Mouse (Mus musculus) myocyte (in vitro differentiated cells): Measurements from ENCODE around the gene Hoxc9. TPM values are rescaled to one million over a fixed set of nuclear protein-coding genes. Genes with fewer than 3 reads are reported as not detected.

Experiments used
- H3K27me3 ChIP-seq: one replicate; pipeline ENCODE4 v1.6.1; 2011; ENCODE audit not compliant: control insufficient read depth, insufficient read depth, insufficient read length
- H3K36me3 ChIP-seq: one replicate; pipeline ENCODE4 v1.6.1; 2011; ENCODE audit not compliant: control insufficient read depth, insufficient read depth
- H3K4me2 ChIP-seq: one replicate; pipeline ENCODE4 v1.6.1; 2011; ENCODE audit warnings: low read depth, control low read depth
- H3K4me3 ChIP-seq: one replicate; pipeline ENCODE4 v1.5.1; 2011; ENCODE audit warnings: mild to moderate bottlenecking, control low read depth, moderate library complexity
- H3K79me2 ChIP-seq: one replicate; pipeline ENCODE4 v1.6.1; 2011; ENCODE audit not compliant: control insufficient read depth, insufficient read depth
- H3ac ChIP-seq: one replicate; pipeline ENCODE4 v1.6.1; 2011; ENCODE audit not compliant: control insufficient read depth, insufficient read length
- CEBPB ChIP-seq: IDR thresholded peaks from 2 replicates; pipeline ENCODE4 v1.6.1; 2011; ENCODE audit warnings: mild to moderate bottlenecking, moderate library complexity; ENCODE audit not compliant: poor library complexity, insufficient read depth, severe bottlenecking
- E2F4 ChIP-seq: IDR thresholded peaks from one replicate; pipeline ENCODE4 v1.6.1; 2011; ENCODE audit warnings: mild to moderate bottlenecking, control low read depth, moderate library complexity; ENCODE audit not compliant: insufficient read depth
- MAX ChIP-seq: IDR thresholded peaks from one replicate; pipeline ENCODE4 v1.6.1; 2011; ENCODE audit warnings: low read depth, mild to moderate bottlenecking, control low read depth
- MYOD1 ChIP-seq, 3 experiments: IDR thresholded peaks; one replicate each; pipeline ENCODE4 v1.6.1; 2011; ENCODE audit warnings: control low read depth in 2 of 3, low read depth in 2 of 3, mild to moderate bottlenecking in 2 of 3, moderate library complexity in 1 of 3; ENCODE audit not compliant: insufficient read length in 2 of 3, control insufficient read depth in 1 of 3
- MYOG ChIP-seq, 3 experiments: IDR thresholded peaks; one replicate each; pipeline ENCODE4 v1.6.1; 2011; ENCODE audit warnings: control low read depth in 2 of 3, low read depth in 2 of 3, mild to moderate bottlenecking in 2 of 3; ENCODE audit not compliant: insufficient read length in 2 of 3, control insufficient read depth in 1 of 3, insufficient read depth in 1 of 3
- POLR2A ChIP-seq: IDR thresholded peaks from one replicate; pipeline ENCODE4 v1.6.1; 2011; ENCODE audit warnings: low read depth, mild to moderate bottlenecking, control low read depth, moderate library complexity; ENCODE audit not compliant: insufficient read length
- POLR2AphosphoS2 ChIP-seq: IDR thresholded peaks from one replicate; pipeline ENCODE4 v1.6.1; 2011; ENCODE audit warnings: low read depth, control low read depth; ENCODE audit not compliant: insufficient read length
- REST ChIP-seq: IDR thresholded peaks from one replicate; pipeline ENCODE4 v1.6.1; 2011; ENCODE audit warnings: mild to moderate bottlenecking, control low read depth, moderate library complexity; ENCODE audit not compliant: insufficient read depth, insufficient read length
- SRF ChIP-seq: IDR thresholded peaks from one replicate; pipeline ENCODE4 v1.6.1; 2011; ENCODE audit warnings: low read depth; ENCODE audit not compliant: control insufficient read depth, insufficient read length
- TCF12 ChIP-seq: IDR thresholded peaks from one replicate; pipeline ENCODE4 v1.6.1; 2011; ENCODE audit warnings: mild to moderate bottlenecking, control low read depth; ENCODE audit not compliant: poor library complexity, insufficient read depth, severe bottlenecking
- TCF3 ChIP-seq: IDR thresholded peaks from one replicate; pipeline ENCODE4 v1.6.1; 2011; ENCODE audit warnings: low read depth, control low read depth; ENCODE audit not compliant: insufficient read length
- USF1 ChIP-seq: IDR thresholded peaks from one replicate; pipeline ENCODE4 v1.6.1; 2011; ENCODE audit warnings: low read depth, mild to moderate bottlenecking, control low read depth, moderate library complexity
- polyA plus RNA-seq: library from polyadenylated mRNA; unstranded; fragments of >200 nt; fragmentation: generic; extraction: Trizol; gene quantifications from one replicate; pipeline ENCODE4 v1.2.1, GENCODE M21; 2012; ENCODE audit warnings: missing spikeins

Gene Hoxc9
- polyA plus RNA-seq, 1 experiment = 10.5 TPM

- H3K4me2 ChIP-seq = peak within 1 kb of the TSS; percentile 72
- H3K79me2 ChIP-seq = no peaks in the 10 kb centered on the region
- H3ac ChIP-seq = peak within 1 kb of the TSS; percentile 18
- no peaks in the 10 kb centered on the region for H3K36me3 ChIP-seq
- peak within 1 kb of the TSS; percentile 31 for H3K4me3 ChIP-seq
- no peaks in the 10 kb centered on the region for H3K27me3 ChIP-seq
- TF ChIP-seq USF1 (peak; percentile 80), POLR2AphosphoS2 (no peak)
Measured at GRCm38 (mm10) chr15:102936279-102936972, 39.8 kb upstream of the Hoxc9 start, which contains the start of gene Hoxc12. Gene Hoxc12, plus strand, starts transcription at chr15:102936757.

- H3K4me3 ChIP-seq = peak overlapping the region; percentile 31
- no peaks in the 10 kb centered on the region for H3K27me3 ChIP-seq
- H3K36me3 ChIP-seq = no peaks in the 10 kb centered on the region
- TF ChIP-seq POLR2A (peak; percentile 5), MYOD1 (IDR thresholded peaks at IDR 0.05; ENCODE audit: control insufficient read depth in 1 of 3, insufficient read length in 2 of 3, low read depth in 2 of 3) (peak in 1 of 3 experiments; percentile 26), TCF3 (no peak)
- H3K4me2 ChIP-seq = peak overlapping the region; percentile 72
- no peaks in the 10 kb centered on the region for H3K79me2 ChIP-seq
- H3ac ChIP-seq = peak overlapping the region; percentile 18
Measured at GRCm38 (mm10) chr15:102937036-102937666, 39.1 kb upstream of the Hoxc9 start.

GRCm38 (mm10) chr15:102939256-102940155 lies 36.7 kb upstream of the Hoxc9 start:
- no peaks in the 10 kb centered on the region for H3K36me3 ChIP-seq
- no peak overlapping the region for H3K4me3 ChIP-seq
- H3K79me2 ChIP-seq = no peaks in the 10 kb centered on the region
- no peak for TF ChIP-seq MYOG (IDR thresholded peaks at IDR 0.05; ENCODE audit: control insufficient read depth in 1 of 3, insufficient read depth in 1 of 3, insufficient read length in 2 of 3, low read depth in 2 of 3)
- no peak for TF ChIP-seq E2F4
- no peak for TF ChIP-seq MAX
- TF ChIP-seq POLR2A = no peak
- no peak for TF ChIP-seq CEBPB
- no peak for TF ChIP-seq SRF
- TF ChIP-seq POLR2AphosphoS2 = no peak
- no peak for TF ChIP-seq USF1
- no peak for TF ChIP-seq MYOD1 (IDR thresholded peaks at IDR 0.05; ENCODE audit: control insufficient read depth in 1 of 3, insufficient read length in 2 of 3, low read depth in 2 of 3)
- TF ChIP-seq REST = no peak
- TF ChIP-seq TCF12 = no peak
- no peak for TF ChIP-seq TCF3
- H3K27me3 ChIP-seq = no peaks in the 10 kb centered on the region
- H3ac ChIP-seq = no peak overlapping the region
- H3K4me2 ChIP-seq = no peak overlapping the region

- peak overlapping the region; percentile 72 for H3ac ChIP-seq
- H3K4me3 ChIP-seq = peak overlapping the region; percentile 61
- H3K4me2 ChIP-seq = peak overlapping the region; percentile 78
- H3K36me3 ChIP-seq = no peaks in the 10 kb centered on the region
- TF ChIP-seq MYOG (IDR thresholded peaks at IDR 0.05; ENCODE audit: control insufficient read depth in 1 of 3, insufficient read depth in 1 of 3, insufficient read length in 2 of 3, low read depth in 2 of 3) = peak in 1 of 3 experiments; percentile 47
- no peak for TF ChIP-seq TCF12
- TF ChIP-seq MYOD1 (IDR thresholded peaks at IDR 0.05; ENCODE audit: control insufficient read depth in 1 of 3, insufficient read length in 2 of 3, low read depth in 2 of 3) = peak in 1 of 3 experiments; percentile 9
- no peak for TF ChIP-seq E2F4
- TF ChIP-seq TCF3 = no peak
- TF ChIP-seq POLR2A = peak; percentile 80
- TF ChIP-seq REST = no peak
- no peak for TF ChIP-seq SRF
- TF ChIP-seq MAX = no peak
- peak; percentile 83 for TF ChIP-seq POLR2AphosphoS2
- H3K27me3 ChIP-seq = no peaks in the 10 kb centered on the region
- peaks cover 5% of the 10 kb centered on the region for H3K79me2 ChIP-seq
Measured at GRCm38 (mm10) chr15:102942739-102943467, 33.3 kb upstream of the Hoxc9 start.
